Mouse (Mus musculus) liver, postnatal 0 days (tissue): ENCODE data around the gene Zfp108.

Source experiments
- CTCF ChIP-seq: sonication (generic); IDR thresholded peaks from 2 replicates; pipeline ENCODE4 v1.5.1; 2016; ENCODE audit warnings: antibody characterized with exemption, low read depth
- EP300 ChIP-seq: IDR thresholded peaks from 2 replicates; pipeline ENCODE4 v1.6.1; 2016; ENCODE audit warnings: antibody characterized with exemption, low read depth, mild to moderate bottlenecking

- TF ChIP-seq CTCF (no peak), EP300 (no peak)
Observed at GRCm38 (mm10) chr7:24293061-24293851, 38.7 kb downstream of the Zfp108 start.
